Mouse (Mus musculus): Measurements from ENCODE around the gene Tex2.
"Not testable (repeated sequence)": the region's sequence is repeated elsewhere in the genome, so short reads cannot be mapped to it uniquely, and the experiment has no call there.

Tex2 gene

GRCm38 (mm10) chr11:106506211-106506610 is 107.0 kb downstream of the Tex2 start:
- DNase-seq (ENCODE audit: low spot score) = no peak

- no peak for DNase-seq (ENCODE audit: low spot score)
Observed at GRCm38 (mm10) chr11:106504129-106504528, 109.1 kb downstream of the Tex2 start.

GRCm38 (mm10) chr11:106503425-106503717 is 109.9 kb downstream of the Tex2 start:
- DNase-seq (ENCODE audit: low spot score) = no peak

GRCm38 (mm10) chr11:106502631-106503424 is 110.4 kb downstream of the Tex2 start:
- no peak for DNase-seq (ENCODE audit: low spot score)

- DNase-seq (ENCODE audit: low spot score) = no peak
Observed at GRCm38 (mm10) chr11:106502159-106502505, 111.1 kb downstream of the Tex2 start.

- DNase-seq (ENCODE audit: low spot score) = peak; percentile 57
Observed at GRCm38 (mm10) chr11:106501308-106502158, 111.7 kb downstream of the Tex2 start.

- DNase-seq (ENCODE audit: low spot score) = peak; percentile 85
Observed at GRCm38 (mm10) chr11:106500393-106501307, 112.6 kb downstream of the Tex2 start.

GRCm38 (mm10) chr11:106498739-106499379 is 114.4 kb downstream of the Tex2 start:
- DNase-seq (ENCODE audit: low spot score) = no peak

- DNase-seq (ENCODE audit: low spot score) = no peak
Observed at GRCm38 (mm10) chr11:106497926-106498325, 115.3 kb downstream of the Tex2 start.

- not testable (repeated sequence) for DNase-seq (ENCODE audit: low spot score)
Observed at GRCm38 (mm10) chr11:106497009-106497408, 116.2 kb downstream of the Tex2 start.

GRCm38 (mm10) chr11:106492984-106493669 is 120.1 kb downstream of the Tex2 start:
- DNase-seq (ENCODE audit: low spot score) = no peak

GRCm38 (mm10) chr11:106491393-106491792 is 121.8 kb downstream of the Tex2 start:
- DNase-seq (ENCODE audit: low spot score) = peak; percentile 47

- not testable (repeated sequence) for DNase-seq (ENCODE audit: low spot score)
Observed at GRCm38 (mm10) chr11:106490600-106490999, 122.6 kb downstream of the Tex2 start.

- no peak for DNase-seq (ENCODE audit: low spot score)
Observed at GRCm38 (mm10) chr11:106490057-106490456, 123.2 kb downstream of the Tex2 start.

- DNase-seq (ENCODE audit: low spot score) = no peak
Observed at GRCm38 (mm10) chr11:106489036-106489693, 124.1 kb downstream of the Tex2 start.

- no peak for DNase-seq (ENCODE audit: low spot score)
Observed at GRCm38 (mm10) chr11:106488126-106488561, 125.1 kb downstream of the Tex2 start.

GRCm38 (mm10) chr11:106487733-106488115 is 125.5 kb downstream of the Tex2 start, which contains the start of gene Ern1:
Gene Ern1, minus strand, starts transcription at chr11:106487852.
- peak; percentile 96 for DNase-seq (ENCODE audit: low spot score)

GRCm38 (mm10) chr11:106486866-106487732 is 126.1 kb downstream of the Tex2 start:
- DNase-seq (ENCODE audit: low spot score) = peak; percentile 44
